Mouse (Mus musculus) lung, postnatal 0 days (tissue): ENCODE results near the gene Ppp1r21.

Experiments used
- CTCF ChIP-seq: IDR thresholded peaks from 2 replicates; pipeline ENCODE4 v1.5.1; 2016; ENCODE audit warnings: antibody characterized with exemption, mild to moderate bottlenecking
- EP300 ChIP-seq: IDR thresholded peaks from 2 replicates; pipeline ENCODE4 v1.6.1; 2016; ENCODE audit warnings: antibody characterized with exemption, mild to moderate bottlenecking, control low read depth

GRCm38 (mm10) chr17:88530667-88531066 lies 749 bp downstream of the Ppp1r21 start:
- no peak for TF ChIP-seq CTCF
- TF ChIP-seq EP300, result no peak
